In the genomic region with DNA sequence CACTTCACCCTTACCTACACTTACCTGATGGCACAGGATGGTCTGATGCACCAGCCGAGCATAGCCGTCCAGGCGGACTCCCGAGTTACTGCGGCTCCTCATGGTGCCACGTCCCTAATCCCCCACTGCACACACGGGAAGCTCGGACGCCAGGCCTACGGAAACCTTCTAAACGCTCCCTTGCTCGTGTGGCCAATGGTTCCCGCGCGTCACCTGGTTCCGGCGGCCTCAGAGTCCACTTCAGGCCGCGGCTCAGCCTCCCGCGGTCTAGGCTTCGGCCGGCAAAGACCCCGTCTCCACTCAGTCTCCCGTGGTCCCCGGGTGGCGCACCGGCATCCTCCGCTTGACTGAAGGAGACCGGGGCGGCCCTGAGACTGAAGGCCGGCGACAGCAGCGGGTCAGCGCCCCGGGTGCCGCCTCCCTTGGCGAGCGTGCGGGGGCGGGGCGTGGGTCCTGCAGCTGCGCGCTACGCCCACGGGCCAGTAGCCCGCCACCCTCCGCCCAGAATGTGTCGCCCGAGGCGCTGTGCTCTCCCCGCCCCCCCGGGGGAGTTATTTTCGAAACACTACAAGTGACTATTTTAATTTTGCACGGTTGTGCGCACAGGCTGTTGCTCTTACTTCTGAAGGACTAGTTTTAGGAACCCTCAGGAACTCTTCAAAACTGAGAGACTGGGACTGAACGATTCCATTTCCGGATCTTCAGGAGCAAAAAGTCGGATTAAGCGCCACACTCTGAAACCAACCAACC, we compare ENCODE assay signal across 8 mouse cellular contexts. TPM values are rescaled to one million over a fixed set of nuclear protein-coding genes. Genes with fewer than 3 reads are reported as not detected.
DNase-seq lines count a peak whose midpoint lies in the region; ATAC-seq and TF ChIP-seq lines count a peak whose summit lies in the region.

A gene (minus strand): TSS at position 424 of the 750 bp plus-strand sequence.

- intact Hi-C loops in gastrocnemius, adult 2 months (cut with DNase I) = no loop called here

- DNase-seq in ZHBTc4 (ENCODE audit: low read depth, low spot score) = peak; percentile 67
- DNase-seq in gastrocnemius, adult 2 months = peak; percentile 96
- peak; percentile 64 for DNase-seq in hindbrain, postnatal 0 days (ENCODE audit: low spot score)
- peak; percentile 35 to 48 for DNase-seq in left cerebral cortex, adult 8-10 months (ENCODE audit: low spot score in 2 of 2)
- peak; percentile 44 to 72 for DNase-seq in right cerebral cortex, adult 2 months (ENCODE audit: low spot score in 2 of 2)
- peak; percentile 71 to 77 for DNase-seq in urinary bladder, postnatal 36 days (ENCODE audit: low spot score in 2 of 2)

- no peaks in the 10 kb centered on the region for H3K4me1 ChIP-seq in hindbrain, postnatal 0 days (ENCODE audit: insufficient read depth, low read length)

- peak within 1 kb of the TSS; percentile 48 for H3K9ac ChIP-seq in hindbrain, postnatal 0 days (replicated peaks; ENCODE audit: low read length)

- no peaks in the 10 kb centered on the region for H3K27me3 ChIP-seq in hindbrain, postnatal 0 days (ENCODE audit: insufficient read depth, low read length)

- WGBS in hindbrain, postnatal 0 days = 22% methylated on average over 60 of the region's 60 CpGs

- H3K4me3 ChIP-seq in gastrocnemius, adult 2 months = peak within 1 kb of the TSS; percentile 84
- H3K4me3 ChIP-seq in hindbrain, postnatal 0 days (ENCODE audit: low read length) = peak within 1 kb of the TSS; percentile 50

- ATAC-seq in common myeloid progenitor, adult 5-6 weeks (replicated peaks; ENCODE audit: low read depth, poor library complexity, severe bottlenecking) = peak; percentile 96
- ATAC-seq in hindbrain, postnatal 0 days = peak; percentile 91
- ATAC-seq in megakaryocyte, adult 5-6 weeks (ENCODE audit: poor library complexity, severe bottlenecking) = peak; percentile 99

- H3K27ac ChIP-seq in gastrocnemius, adult 2 months = peak within 1 kb of the TSS; percentile 91
- H3K27ac ChIP-seq in hindbrain, postnatal 0 days = no peak within 1 kb of the TSS; the same call in 1 of the 2 replicates

- no peaks in the 10 kb centered on the region for H3K9me3 ChIP-seq in hindbrain, postnatal 0 days (ENCODE audit: low read length)

- H3K4me2 ChIP-seq in hindbrain, postnatal 0 days (ENCODE audit: low read depth, low read length) = peak within 1 kb of the TSS; percentile 59

- TF ChIP-seq CTCF in gastrocnemius, adult 2 months (IDR thresholded peaks at IDR 0.05) = peak; percentile 23; the same call in 1 of the 2 replicates
- no peak for TF ChIP-seq CTCF in hindbrain, postnatal 0 days (IDR thresholded peaks at IDR 0.05; ENCODE audit: low read depth)

- no peaks in the 10 kb centered on the region for H3K36me3 ChIP-seq in hindbrain, postnatal 0 days (ENCODE audit: insufficient read depth, low read length)

RNA-seq across cellular contexts. Expression of the gene that starts here (rescaled TPM):
- total RNA-seq in common myeloid progenitor, adult 5-6 weeks (2017) = 3.1 and 3.3 TPM in 2 replicates
- 100 to 1,000 TPM; 366 to 727 TPM for total RNA-seq in gastrocnemius, adult 2 months (2021)
- 13.8 and 14.2 TPM in 2 replicates for total RNA-seq in hindbrain, postnatal 0 days (2014; rRNA removed)
- 6.6 and 7.5 TPM in 2 replicates for polyA plus RNA-seq in hindbrain, postnatal 0 days (2015; fragmentation: Nextera tagmentation; extraction: Ambion mirVana)
- total RNA-seq in left cerebral cortex, adult 8-10 months (2022) = 10 to 100 TPM; 16.6 to 21.2 (median 17.7) TPM
- 1.7 and 3.0 TPM in 2 replicates for total RNA-seq in megakaryocyte, adult 5-6 weeks (2015)
- 2.9 and 3.5 TPM in 2 replicates for total RNA-seq in megakaryocyte, adult 5-6 weeks (2017)

Comparison
In these comparisons a context has a peak if more than half of its experiments do, and no peak if none do; other contexts are left out.
1. RNA of the gene that starts here (total RNA-seq): 366 to 727 TPM in gastrocnemius, adult 2 months; 16.6 to 21.2 TPM in left cerebral cortex, adult 8-10 months, 13.8 to 14.2 TPM in hindbrain, postnatal 0 days, 1.7 to 3.5 TPM in megakaryocyte, adult 5-6 weeks and 3.1 to 3.3 TPM in common myeloid progenitor, adult 5-6 weeks; every median in the first group is over 10 times any median in the second.
2. DNase-seq: peak in every context shown above with its lines; median percentile 96 in gastrocnemius, adult 2 months; 74 in urinary bladder, postnatal 36 days; 67 in ZHBTc4; 64 in hindbrain, postnatal 0 days; 58 in right cerebral cortex, adult 2 months; 42 in left cerebral cortex, adult 8-10 months.
3. Peak in every context shown above with its lines, with median percentiles within 50 percentile points of each other: ATAC-seq.